Mouse (Mus musculus) hindbrain, embryonic 15.5 days (tissue): Measurements from ENCODE around the gene Tnfsfm13. TPM values are rescaled to one million over a fixed set of nuclear protein-coding genes. Genes with fewer than 3 reads are reported as not detected.
A peak's percentile ranks its signal among the peaks of the same experiment; 100 is the strongest.
"Not testable (repeated sequence)": the region's sequence is repeated elsewhere in the genome, so short reads cannot be mapped to it uniquely, and the experiment has no call there.

Experiments used
- ATAC-seq: fragments of 200-750 bp; cut with Nextera tagmentation; 2 replicates; pipeline ENCODE4 v1.8.0; 2017; ENCODE audit warnings: low read depth, moderate number of reproducible peaks, moderate TSS enrichment; ENCODE audit not compliant: low FRiP score
- H3K27ac ChIP-seq: fragments of 300-500 bp; sonication (generic); replicated peaks from 2 replicates; pipeline ENCODE4 v1.5.1; 2015; ENCODE audit warnings: mild to moderate bottlenecking, inconsistent platforms
- H3K27me3 ChIP-seq: fragments of 300-500 bp; sonication (generic); 2 replicates; pipeline ENCODE4 v1.6.1; 2015; ENCODE audit warnings: control low read depth, inconsistent platforms
- H3K36me3 ChIP-seq: fragments of 300-500 bp; sonication (generic); 2 replicates; pipeline ENCODE4 v1.6.1; 2015; ENCODE audit warnings: control low read depth, inconsistent platforms
- H3K4me1 ChIP-seq: fragments of 300-500 bp; sonication (generic); replicated peaks from 2 replicates; pipeline ENCODE4 v1.6.1; 2015; ENCODE audit warnings: control low read depth, inconsistent platforms
- H3K4me2 ChIP-seq: fragments of 300-500 bp; sonication (generic); 2 replicates; pipeline ENCODE4 v1.6.1; 2015; ENCODE audit warnings: moderate library complexity, mild to moderate bottlenecking, inconsistent platforms
- H3K4me3 ChIP-seq: fragments of 300-500 bp; sonication (generic); 2 replicates; pipeline ENCODE4 v1.5.1; 2015; ENCODE audit warnings: mild to moderate bottlenecking, inconsistent platforms
- H3K9ac ChIP-seq: fragments of 300-500 bp; sonication (generic); 2 replicates; pipeline ENCODE4 v1.6.1; 2015; ENCODE audit warnings: inconsistent platforms
- H3K9me3 ChIP-seq: fragments of 300-500 bp; sonication (generic); 2 replicates; pipeline ENCODE4 v1.6.1; 2016; ENCODE audit warnings: control low read depth, inconsistent platforms
- WGBS: fragments of 180-500 bp; shearing (Covaris S2); methylation state at CpG from one replicate; pipeline ENCODE4 v1.1.7; 2015; 5-methylcytosine and 5-hydroxymethylcytosine counted together
- polyA plus RNA-seq: library from polyadenylated mRNA; unstranded; fragments of >200 nt; fragmentation: Nextera tagmentation; extraction: Ambion mirVana; gene quantifications from 2 replicates; pipeline ENCODE4 v1.2.1, GENCODE M21; 2015

Gene Tnfsfm13
- 1.2 and 1.9 TPM in 2 replicates for polyA plus RNA-seq

GRCm38 (mm10) chr11:69695361-69696181 lies at the start of gene Tnfsfm13, which contains the start of gene Tnfsf12:
TSS of gene Tnfsfm13 (minus strand) at chr11:69696098.
TSS of gene Tnfsf12 (minus strand) at chr11:69695849.
- Histone ChIP-seq H3K4me1 (peaks cover 15% of the 10 kb centered on the region), H3K27ac (peak within 1 kb of the TSS; percentile 61), H3K4me2 (peak within 1 kb of the TSS; percentile 97), H3K9ac (peak within 1 kb of the TSS; percentile 79), H3K4me3 (peak within 1 kb of the TSS; percentile 47), H3K36me3 (no peaks in the 10 kb centered on the region), H3K9me3 (no peaks in the 10 kb centered on the region), H3K27me3 (no peaks in the 10 kb centered on the region)
- WGBS, result 1% methylated on average over 40 of the region's 41 CpGs
- ATAC-seq, result peak; percentile 66

GRCm38 (mm10) chr11:69731408-69731807 lies 35.5 kb upstream of the Tnfsfm13 start:
- not testable (repeated sequence) for H3K27me3 ChIP-seq, H3K4me3 ChIP-seq, H3K9ac ChIP-seq, H3K27ac ChIP-seq, H3K4me1 ChIP-seq, H3K4me2 ChIP-seq, H3K9me3 ChIP-seq, ATAC-seq
- H3K36me3 ChIP-seq, result peaks cover 24% of the 10 kb centered on the region
- WGBS, result 85% methylated on average over 2 of the region's 3 CpGs

- Histone ChIP-seq H3K9ac (no peak overlapping the region), H3K27me3 (no peaks in the 10 kb centered on the region), H3K36me3 (peaks cover 2% of the 10 kb centered on the region; the same call in 1 of the 2 replicates), H3K27ac (no peak overlapping the region), H3K9me3 (no peaks in the 10 kb centered on the region), H3K4me3 (no peak overlapping the region), H3K4me1 (no peaks in the 10 kb centered on the region), H3K4me2 (no peak overlapping the region)
- 24% methylated on average over 3 of the region's 3 CpGs for WGBS
- ATAC-seq, result no peak
Observed at GRCm38 (mm10) chr11:69729063-69729462, 33.2 kb upstream of the Tnfsfm13 start.

- Histone ChIP-seq H3K4me3 (no peak overlapping the region), H3K9me3 (no peaks in the 10 kb centered on the region), H3K4me2 (no peak overlapping the region), H3K4me1 (no peaks in the 10 kb centered on the region), H3K9ac (no peak overlapping the region), H3K27ac (no peak overlapping the region), H3K27me3 (no peaks in the 10 kb centered on the region), H3K36me3 (no peaks in the 10 kb centered on the region)
- WGBS, result 36% methylated on average over 5 of the region's 5 CpGs
- ATAC-seq, result no peak
Observed at GRCm38 (mm10) chr11:69725951-69726350, 30.1 kb upstream of the Tnfsfm13 start.

- 54% methylated on average over 2 of the region's 2 CpGs for WGBS
- Histone ChIP-seq H3K9ac (no peak overlapping the region), H3K9me3 (no peaks in the 10 kb centered on the region), H3K4me2 (no peak overlapping the region), H3K27me3 (no peaks in the 10 kb centered on the region), H3K27ac (no peak overlapping the region), H3K36me3 (no peaks in the 10 kb centered on the region), H3K4me1 (no peaks in the 10 kb centered on the region), H3K4me3 (no peak overlapping the region)
- ATAC-seq, result no peak
Observed at GRCm38 (mm10) chr11:69723074-69723473, 27.2 kb upstream of the Tnfsfm13 start.

GRCm38 (mm10) chr11:69720852-69721251 lies 25.0 kb upstream of the Tnfsfm13 start:
- no peak for ATAC-seq
- Histone ChIP-seq H3K4me1 (no peaks in the 10 kb centered on the region), H3K9ac (no peak overlapping the region), H3K36me3 (no peaks in the 10 kb centered on the region), H3K4me3 (no peak overlapping the region), H3K27me3 (no peaks in the 10 kb centered on the region), H3K9me3 (no peaks in the 10 kb centered on the region), H3K4me2 (no peak overlapping the region), H3K27ac (no peak overlapping the region)
- WGBS, result 85% methylated on average over 6 of the region's 6 CpGs

GRCm38 (mm10) chr11:69719423-69719822 lies 23.5 kb upstream of the Tnfsfm13 start:
- Histone ChIP-seq H3K36me3 (no peaks in the 10 kb centered on the region), H3K4me2 (no peak overlapping the region), H3K9me3 (no peaks in the 10 kb centered on the region), H3K27me3 (no peaks in the 10 kb centered on the region), H3K9ac (no peak overlapping the region), H3K4me1 (no peaks in the 10 kb centered on the region), H3K27ac (no peak overlapping the region), H3K4me3 (no peak overlapping the region)
- 71% methylated on average over 6 of the region's 6 CpGs for WGBS
- ATAC-seq, result no peak

GRCm38 (mm10) chr11:69718661-69719060 lies 22.8 kb upstream of the Tnfsfm13 start:
- Histone ChIP-seq H3K27me3 (no peaks in the 10 kb centered on the region), H3K36me3 (no peaks in the 10 kb centered on the region), H3K4me3 (no peak overlapping the region), H3K9me3 (no peaks in the 10 kb centered on the region), H3K4me1 (no peaks in the 10 kb centered on the region), H3K4me2 (peak overlapping the region; percentile 22), H3K27ac (no peak overlapping the region), H3K9ac (no peak overlapping the region)
- WGBS, result 30% methylated on average over 15 of the region's 15 CpGs
- ATAC-seq, result no peak

GRCm38 (mm10) chr11:69716953-69717352 lies 21.1 kb upstream of the Tnfsfm13 start:
- Histone ChIP-seq H3K9ac (no peak overlapping the region), H3K4me3 (no peak overlapping the region), H3K4me2 (no peak overlapping the region), H3K27ac (no peak overlapping the region), H3K36me3 (no peaks in the 10 kb centered on the region), H3K9me3 (no peaks in the 10 kb centered on the region), H3K4me1 (no peaks in the 10 kb centered on the region), H3K27me3 (no peaks in the 10 kb centered on the region)
- 71% methylated on average over 4 of the region's 4 CpGs for WGBS
- ATAC-seq, result no peak

GRCm38 (mm10) chr11:69715929-69716328 lies 20.0 kb upstream of the Tnfsfm13 start:
- no peak for ATAC-seq
- H3K4me1 ChIP-seq, result no peaks in the 10 kb centered on the region
- H3K27me3 ChIP-seq, result no peaks in the 10 kb centered on the region
- no peak overlapping the region for H3K9ac ChIP-seq
- H3K4me2 ChIP-seq, result no peak overlapping the region
- no peak overlapping the region for H3K27ac ChIP-seq
- H3K36me3 ChIP-seq, result no peaks in the 10 kb centered on the region
- H3K4me3 ChIP-seq, result no peak overlapping the region
- WGBS, result 24% methylated on average over 5 of the region's 5 CpGs
- no peaks in the 10 kb centered on the region for H3K9me3 ChIP-seq

GRCm38 (mm10) chr11:69715482-69715881 lies 19.6 kb upstream of the Tnfsfm13 start:
- Histone ChIP-seq H3K27me3 (no peaks in the 10 kb centered on the region), H3K4me2 (no peak overlapping the region), H3K4me1 (no peaks in the 10 kb centered on the region), H3K9me3 (no peaks in the 10 kb centered on the region), H3K4me3 (no peak overlapping the region), H3K36me3 (no peaks in the 10 kb centered on the region), H3K9ac (no peak overlapping the region), H3K27ac (no peak overlapping the region)
- 56% methylated on average over 9 of the region's 9 CpGs for whole genome bisulfite sequencing
- ATAC-seq, result no peak

- Histone ChIP-seq H3K27me3 (no peaks in the 10 kb centered on the region), H3K4me2 (no peak overlapping the region), H3K27ac (no peak overlapping the region), H3K4me3 (no peak overlapping the region), H3K36me3 (no peaks in the 10 kb centered on the region), H3K4me1 (no peaks in the 10 kb centered on the region), H3K9ac (no peak overlapping the region), H3K9me3 (no peaks in the 10 kb centered on the region)
- WGBS, result 71% methylated on average over 18 of the region's 18 CpGs
- ATAC-seq, result no peak
Observed at GRCm38 (mm10) chr11:69714636-69715329, 18.9 kb upstream of the Tnfsfm13 start.
